Comparison of ENCODE assay signal across 25 mouse cellular contexts in the genomic region with DNA sequence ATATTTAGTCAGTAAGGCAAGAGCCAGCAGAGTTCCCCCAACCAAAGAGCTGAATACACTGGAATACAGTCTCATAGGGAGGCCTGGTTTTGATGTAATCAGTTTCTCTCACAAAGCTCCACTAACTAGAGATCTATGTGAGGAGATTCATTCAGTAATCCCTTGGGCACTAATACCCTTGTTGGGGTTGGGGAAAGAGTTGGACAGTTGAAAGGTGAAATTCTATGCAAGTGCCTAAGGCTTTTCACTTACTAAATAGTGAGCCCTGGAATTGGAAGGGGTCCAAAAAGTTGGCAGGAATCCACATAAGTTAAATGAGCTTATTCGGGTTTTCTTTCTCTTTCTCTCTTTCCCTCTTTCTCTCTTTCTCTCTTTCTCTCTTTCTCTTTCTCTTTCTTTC.
DNase-seq lines count a peak whose midpoint lies in the region; ATAC-seq lines count a peak whose summit lies in the region.
"Had no signal": no experiment of that assay in that cellular context is flagged by ENCODE, and none has a peak within 500 bp of the region (broad histone marks: within the 10 kb centered on the region; RNA-seq: fewer than 3 reads in every experiment).

No protein-coding gene starts in this region.

- no peaks in the 10 kb centered on the region for H3K27me3 ChIP-seq in forebrain, embryonic 13.5 days
- H3K27me3 ChIP-seq in forebrain, embryonic 15.5 days, result no peaks in the 10 kb centered on the region
- H3K27me3 ChIP-seq: hindbrain, embryonic 13.5 days; intestine, embryonic 15.5 days; kidney, embryonic 15.5 days had no signal

- ATAC-seq in forebrain, embryonic 13.5 days, result peak; percentile 65
- ATAC-seq in forebrain, embryonic 15.5 days (replicated peaks), result no peak; the same call in 1 of the 2 replicates
- ATAC-seq: activated CD4-positive, CD25-positive, alpha-beta regulatory T cell, adult 4 months; CD4-positive, CD25-positive, alpha-beta regulatory T cell, adult 4 months; intestine, embryonic 15.5 days had no signal

- H3K4me2 ChIP-seq in forebrain, embryonic 13.5 days, result no peak overlapping the region
- no peak overlapping the region for H3K4me2 ChIP-seq in forebrain, embryonic 15.5 days (replicated peaks)
- H3K4me2 ChIP-seq: hindbrain, embryonic 13.5 days; intestine, embryonic 15.5 days; kidney, embryonic 15.5 days had no signal

- H3K27ac ChIP-seq in forebrain, embryonic 13.5 days, result no peak overlapping the region
- no peak overlapping the region for H3K27ac ChIP-seq in forebrain, embryonic 15.5 days (replicated peaks)
- H3K27ac ChIP-seq: heart, embryonic 10.5 days; hindbrain, embryonic 13.5 days; intestine, embryonic 15.5 days; kidney, embryonic 15.5 days had no signal

- H3K9ac ChIP-seq in forebrain, embryonic 13.5 days, result no peak overlapping the region
- no peak overlapping the region for H3K9ac ChIP-seq in forebrain, embryonic 15.5 days (replicated peaks)
- H3K9ac ChIP-seq: hindbrain, embryonic 13.5 days; intestine, embryonic 15.5 days; kidney, embryonic 15.5 days had no signal

- WGBS in forebrain, embryonic 13.5 days, result 35% methylated on average over 1 of the region's 1 CpGs
- 11% methylated on average over 1 of the region's 1 CpGs for WGBS in forebrain, embryonic 15.5 days

- no peaks in the 10 kb centered on the region for H3K9me3 ChIP-seq in forebrain, embryonic 13.5 days (replicated peaks)
- no peaks in the 10 kb centered on the region for H3K9me3 ChIP-seq in forebrain, embryonic 15.5 days
- H3K9me3 ChIP-seq: G1E; heart, embryonic 10.5 days; hindbrain, embryonic 13.5 days; intestine, embryonic 15.5 days; kidney, embryonic 15.5 days had no signal

- no peak overlapping the region for H3K4me3 ChIP-seq in forebrain, embryonic 13.5 days
- H3K4me3 ChIP-seq in forebrain, embryonic 15.5 days, result no peak overlapping the region
- H3K4me3 ChIP-seq: heart, embryonic 10.5 days; hindbrain, embryonic 13.5 days; intestine, embryonic 15.5 days; kidney, embryonic 15.5 days had no signal

- H3K36me3 ChIP-seq in forebrain, embryonic 13.5 days (ENCODE audit: poor library complexity, severe bottlenecking), result no peaks in the 10 kb centered on the region
- H3K36me3 ChIP-seq in forebrain, embryonic 15.5 days, result no peaks in the 10 kb centered on the region
- H3K36me3 ChIP-seq: G1E; heart, embryonic 10.5 days; hindbrain, embryonic 13.5 days; intestine, embryonic 15.5 days; kidney, embryonic 15.5 days had no signal

- DNase-seq in kidney, adult 9 months, result peak; percentile 1
- no peak for DNase-seq in kidney, postnatal 10 days
- peak; percentile 34 for DNase-seq in NIH3T3 (ENCODE audit: low read depth)
- DNase-seq in adipocyte (ENCODE audit: low spot score), result peak; percentile 24
- DNase-seq in layer of hippocampus, postnatal 14 days (ENCODE audit: low spot score in 2 of 2), result no peak
- DNase-seq: adrenal gland, adult 2 months; adrenal gland, postnatal 36 days; B cell, adult 2 months; cerebellum, adult 11-12 months; cerebellum, adult 9-10 months; cerebellum, postnatal 25 days; gastrocnemius, postnatal 10 days; heart, adult 18-20 months; heart, postnatal 10 days; heart, postnatal 4 days; kidney, adult 18-20 months had no signal

- H3K4me1 ChIP-seq in forebrain, embryonic 13.5 days, result no peaks in the 10 kb centered on the region
- H3K4me1 ChIP-seq in forebrain, embryonic 15.5 days, result no peaks in the 10 kb centered on the region
- H3K4me1 ChIP-seq: heart, embryonic 10.5 days; hindbrain, embryonic 13.5 days; intestine, embryonic 15.5 days; kidney, embryonic 15.5 days had no signal

Comparison
In these comparisons a context has a peak if more than half of its experiments do, and no peak if none do; other contexts are left out.
1. DNase-seq: peak in kidney, adult 9 months (single experiment), NIH3T3 (single experiment) and adipocyte (single experiment); none in kidney, postnatal 10 days (single experiment) and layer of hippocampus, postnatal 14 days (0 of 2).